Mouse (Mus musculus) stomach, embryonic 14.5 days (tissue): ENCODE measurements at regions not wholly inside any gene's neighbourhood (a gene's known extent, or its start where the extent isn't known, plus 50 kb on each side); places are given as distances from the start of the nearest gene placed in this dataset.

Source experiments
- ATAC-seq: fragments of 200-750 bp; cut with Nextera tagmentation; 2 replicates; pipeline ENCODE4 v1.8.0; 2017; ENCODE audit warnings: low read depth, moderate TSS enrichment; ENCODE audit not compliant: insufficient number of reproducible peaks, insufficient read depth, low FRiP score
- H3K27ac ChIP-seq: fragments of 300-500 bp; sonication (generic); 2 replicates; pipeline ENCODE4 v1.5.1; 2014; ENCODE audit warnings: mild to moderate bottlenecking, low read length, moderate library complexity, mixed read lengths
- H3K27me3 ChIP-seq: fragments of 300-500 bp; sonication (generic); 2 replicates; pipeline ENCODE4 v1.6.1; 2014; ENCODE audit warnings: low read length, control low read depth, mixed read lengths; ENCODE audit not compliant: control insufficient read depth, insufficient read depth
- H3K36me3 ChIP-seq: fragments of 300-500 bp; sonication (generic); 2 replicates; pipeline ENCODE4 v1.6.1; 2014; ENCODE audit warnings: mild to moderate bottlenecking, control low read depth, low read length, moderate library complexity, mixed read lengths; ENCODE audit not compliant: control insufficient read depth, insufficient read depth
- H3K4me1 ChIP-seq: fragments of 300-500 bp; sonication (generic); 2 replicates; pipeline ENCODE4 v1.6.1; 2014; ENCODE audit warnings: low read length, control low read depth, mixed read lengths; ENCODE audit not compliant: control insufficient read depth, insufficient read depth
- H3K4me2 ChIP-seq: fragments of 300-500 bp; sonication (generic); replicated peaks from 2 replicates; pipeline ENCODE4 v1.6.1; 2014; ENCODE audit warnings: low read depth, low read length, control low read depth
- H3K4me3 ChIP-seq: fragments of 300-500 bp; sonication (generic); 2 replicates; pipeline ENCODE4 v1.5.1; 2014; ENCODE audit warnings: low read depth, low read length, control low read depth
- H3K9ac ChIP-seq: fragments of 300-500 bp; sonication (generic); replicated peaks from 2 replicates; pipeline ENCODE4 v1.6.1; 2014; ENCODE audit warnings: low read depth, mild to moderate bottlenecking, control low read depth, low read length, moderate library complexity, mixed read lengths
- H3K9me3 ChIP-seq: fragments of 300-500 bp; sonication (generic); 2 replicates; pipeline ENCODE4 v1.6.1; 2016; ENCODE audit warnings: low read depth, low read length, control low read depth; ENCODE audit not compliant: control insufficient read depth
- WGBS: fragments of 180-500 bp; shearing (Covaris S2); extraction: QIAGEN DNeasy Blood & Tissue Kit; methylation state at CpG from one replicate; pipeline ENCODE4 v1.1.7; 2014; 5-methylcytosine and 5-hydroxymethylcytosine counted together

DNA sequence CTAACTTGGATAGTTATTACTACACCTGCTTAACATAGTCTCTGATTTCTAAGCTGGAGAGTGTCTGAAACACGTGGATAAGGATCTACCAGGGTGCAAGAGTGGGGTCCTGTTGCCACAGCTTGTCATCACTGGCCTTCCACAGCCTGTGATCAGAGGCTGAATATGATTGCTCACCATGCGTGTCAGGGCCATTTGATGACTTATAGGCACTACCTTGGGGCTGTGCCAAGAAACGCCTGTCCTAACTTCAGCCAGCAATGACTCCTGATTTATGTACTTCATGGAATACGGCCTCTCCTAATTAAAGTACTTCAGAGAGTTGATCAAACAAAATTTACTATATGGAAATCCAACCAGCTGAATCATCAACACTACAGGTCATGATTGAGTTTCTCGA, 480.1 kb downstream of the 1700129C05Rik start:
- H3K9ac ChIP-seq: no peak overlapping the region
- no peak overlapping the region for H3K4me2 ChIP-seq
- no peak overlapping the region for H3K4me3 ChIP-seq
- no peaks in the 10 kb centered on the region for H3K36me3 ChIP-seq
- ATAC-seq: no peak
- peaks cover 3% of the 10 kb centered on the region; the same call in 1 of the 2 replicates for H3K4me1 ChIP-seq
- no peaks in the 10 kb centered on the region for H3K9me3 ChIP-seq
- no peak overlapping the region for H3K27ac ChIP-seq
- H3K27me3 ChIP-seq: no peaks in the 10 kb centered on the region
- WGBS: 61% methylated on average over 5 of the region's 5 CpGs

DNA sequence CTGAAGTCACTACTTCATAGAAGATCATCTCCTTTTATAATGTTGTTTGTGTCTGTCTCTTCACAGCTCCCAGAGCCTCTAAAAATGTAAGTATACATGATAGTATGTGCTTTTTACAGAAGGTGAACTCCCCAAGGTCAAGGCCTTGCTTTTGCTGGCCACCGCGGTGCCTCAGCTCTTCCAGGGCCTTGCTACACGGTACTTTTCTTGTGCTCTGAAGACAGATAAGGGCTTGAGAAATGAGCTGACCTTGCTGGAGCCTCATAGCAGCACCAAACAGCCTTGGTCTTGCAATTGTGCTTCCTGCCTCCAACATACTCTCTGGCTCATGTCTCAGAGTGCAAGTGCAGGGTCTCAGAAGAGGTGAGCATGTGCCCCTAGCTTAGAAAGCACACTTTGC, 481.3 kb downstream of the 1700129C05Rik start:
- WGBS: 38% methylated on average over 3 of the region's 3 CpGs
- no peak overlapping the region for H3K27ac ChIP-seq
- H3K36me3 ChIP-seq: no peaks in the 10 kb centered on the region
- no peaks in the 10 kb centered on the region for H3K9me3 ChIP-seq
- H3K9ac ChIP-seq: no peak overlapping the region
- no peaks in the 10 kb centered on the region for H3K27me3 ChIP-seq
- peaks cover 9% of the 10 kb centered on the region; the same call in 1 of the 2 replicates for H3K4me1 ChIP-seq
- no peak overlapping the region for H3K4me3 ChIP-seq
- no peak overlapping the region for H3K4me2 ChIP-seq
- ATAC-seq: no peak

DNA sequence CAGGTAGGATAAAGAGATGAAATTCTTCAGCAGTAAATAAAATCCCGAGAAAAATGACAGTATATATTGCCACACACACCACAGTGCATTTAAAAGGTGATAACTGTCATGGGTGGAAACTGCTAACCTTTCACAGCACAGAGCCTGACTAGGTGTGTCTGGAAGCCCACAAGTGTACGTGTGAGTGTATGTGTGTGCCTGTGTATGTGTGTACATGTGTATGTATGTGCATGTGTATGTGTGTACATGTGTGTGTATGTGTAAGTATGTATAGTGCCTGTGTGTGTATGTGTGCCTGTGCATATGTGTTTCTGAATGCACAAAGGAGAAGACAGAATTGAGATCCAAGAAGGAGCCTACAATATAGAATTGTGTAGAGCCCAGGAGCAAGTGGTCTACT, 485.4 kb downstream of the 1700129C05Rik start:
- Histone ChIP-seq H3K4me1 (peaks cover 6% of the 10 kb centered on the region; the same call in 1 of the 2 replicates), H3K9me3 (no peaks in the 10 kb centered on the region), H3K27ac (no peak overlapping the region), H3K36me3 (no peaks in the 10 kb centered on the region), H3K4me2 (no peak overlapping the region), H3K9ac (no peak overlapping the region), H3K27me3 (no peaks in the 10 kb centered on the region), H3K4me3 (no peak overlapping the region)
- 32% methylated on average over 2 of the region's 2 CpGs for WGBS
- no peak for ATAC-seq

- H3K4me3 ChIP-seq: no peak overlapping the region
- H3K4me2 ChIP-seq: no peak overlapping the region
- no peaks in the 10 kb centered on the region for H3K27me3 ChIP-seq
- 21% methylated on average over 1 of the region's 1 CpGs for WGBS
- H3K4me1 ChIP-seq: peaks cover 6% of the 10 kb centered on the region; the same call in 1 of the 2 replicates
- no peaks in the 10 kb centered on the region for H3K36me3 ChIP-seq
- no peak overlapping the region for H3K9ac ChIP-seq
- no peak for ATAC-seq
- H3K27ac ChIP-seq: no peak overlapping the region
- no peaks in the 10 kb centered on the region for H3K9me3 ChIP-seq
These were observed 485.8 kb downstream of the 1700129C05Rik start for GRCm38 (mm10) chr14:58656935-58657238.

DNA sequence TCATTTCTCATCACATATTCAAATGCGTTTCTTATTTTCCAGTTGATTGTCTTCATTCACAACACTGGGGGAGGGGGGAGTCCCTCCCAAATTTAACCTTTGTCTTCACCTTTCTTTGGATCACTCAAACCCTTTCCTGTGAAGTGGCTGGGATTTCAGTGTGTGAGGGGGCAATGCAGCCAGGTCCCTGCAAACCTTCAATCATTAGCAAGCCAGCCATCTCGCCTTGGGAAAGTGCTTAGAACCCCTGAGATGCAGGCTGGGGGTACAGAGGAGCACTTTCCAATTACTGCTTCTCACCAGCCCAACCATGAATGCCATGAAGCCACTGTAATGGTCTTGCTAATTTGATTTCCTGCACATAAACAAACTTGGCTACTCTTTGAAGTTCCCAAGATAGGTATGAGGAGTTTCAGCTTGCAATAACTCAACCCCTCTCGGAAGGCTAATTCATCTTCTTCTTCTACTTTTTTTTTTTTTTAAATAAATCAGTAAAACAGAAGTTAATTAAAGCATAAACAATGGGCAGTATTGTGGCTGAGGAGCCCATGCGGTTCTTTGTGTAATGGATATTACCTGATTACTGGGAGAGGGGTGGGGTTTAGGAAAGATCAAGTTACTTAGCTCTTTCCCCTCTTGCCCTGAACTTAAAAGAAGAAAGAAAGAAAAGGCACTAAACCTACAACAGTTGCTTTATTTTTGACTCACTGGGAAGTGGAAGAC, 486.3 kb downstream of the 1700129C05Rik start:
- Histone ChIP-seq H3K4me2 (no peak overlapping the region), H3K36me3 (no peaks in the 10 kb centered on the region), H3K9ac (no peak overlapping the region), H3K27ac (no peak overlapping the region), H3K4me3 (no peak overlapping the region), H3K9me3 (no peaks in the 10 kb centered on the region), H3K27me3 (no peaks in the 10 kb centered on the region), H3K4me1 (peaks cover 6% of the 10 kb centered on the region; the same call in 1 of the 2 replicates)
- WGBS: 33% methylated on average over 4 of the region's 4 CpGs
- no peak for ATAC-seq

GRCm38 (mm10) chr14:58653026-58653425, 489.7 kb downstream of the 1700129C05Rik start:
- WGBS: 91% methylated on average over 1 of the region's 1 CpGs
- H3K27me3 ChIP-seq: no peaks in the 10 kb centered on the region
- no peaks in the 10 kb centered on the region for H3K36me3 ChIP-seq
- peaks cover 6% of the 10 kb centered on the region; the same call in 1 of the 2 replicates for H3K4me1 ChIP-seq
- no peaks in the 10 kb centered on the region for H3K9me3 ChIP-seq
- no peak overlapping the region for H3K27ac ChIP-seq
- no peak overlapping the region for H3K4me3 ChIP-seq
- no peak overlapping the region for H3K9ac ChIP-seq
- ATAC-seq: no peak
- H3K4me2 ChIP-seq: no peak overlapping the region

- whole genome bisulfite sequencing: 76% methylated on average over 3 of the region's 3 CpGs
These were observed 490.7 kb downstream of the 1700129C05Rik start for GRCm38 (mm10) chr14:58652004-58652403.

DNA sequence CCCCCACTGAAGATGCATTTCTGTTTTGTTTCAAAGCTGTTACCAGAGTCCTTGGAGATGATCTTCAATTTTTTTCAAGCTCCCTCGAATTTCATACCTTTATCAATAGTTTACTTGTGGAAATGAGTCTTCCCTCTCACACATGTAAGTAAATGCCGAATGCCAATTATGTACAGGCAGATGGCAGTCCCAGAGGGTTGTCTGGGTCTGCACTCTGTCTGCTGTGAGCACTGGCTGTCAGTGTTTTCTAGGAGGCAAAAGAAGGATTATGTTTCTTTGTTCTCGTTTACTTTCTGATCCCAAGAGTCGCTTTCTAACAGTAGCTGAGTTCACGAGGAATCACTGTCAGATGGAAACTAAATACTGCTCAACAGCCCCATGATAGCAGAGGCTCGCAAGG, 491.5 kb downstream of the 1700129C05Rik start:
- Histone ChIP-seq H3K9ac (no peak overlapping the region), H3K27ac (no peak overlapping the region), H3K36me3 (no peaks in the 10 kb centered on the region), H3K27me3 (no peaks in the 10 kb centered on the region), H3K4me1 (no peaks in the 10 kb centered on the region), H3K4me3 (no peak overlapping the region), H3K4me2 (no peak overlapping the region), H3K9me3 (no peaks in the 10 kb centered on the region)
- WGBS: 30% methylated on average over 6 of the region's 6 CpGs
- ATAC-seq: no peak

More at GRCm38 (mm10) chr14:58652004-58652403, 490.7 kb downstream of the 1700129C05Rik start:
- Histone ChIP-seq H3K4me3 (no peak overlapping the region), H3K36me3 (no peaks in the 10 kb centered on the region), H3K27ac (no peak overlapping the region), H3K9ac (no peak overlapping the region), H3K4me2 (no peak overlapping the region), H3K9me3 (no peaks in the 10 kb centered on the region), H3K4me1 (peaks cover 6% of the 10 kb centered on the region; the same call in 1 of the 2 replicates), H3K27me3 (no peaks in the 10 kb centered on the region)
- ATAC-seq: no peak

DNA sequence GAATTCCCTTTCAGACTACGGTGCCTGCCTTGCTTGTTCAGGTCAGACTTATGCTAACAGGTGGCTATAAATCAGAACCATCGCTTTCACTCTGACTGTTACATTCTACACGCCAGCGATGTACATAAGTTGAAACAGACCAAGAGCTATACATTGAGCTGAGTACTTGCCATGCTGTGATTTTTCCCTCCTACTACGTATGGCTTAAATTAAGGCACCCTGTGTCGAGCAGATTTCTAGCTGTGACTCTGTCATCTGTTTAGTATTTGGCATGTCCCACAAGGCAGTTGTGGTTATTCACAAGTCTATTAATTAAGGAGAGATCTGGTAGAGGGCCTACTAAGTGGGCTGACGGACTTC, 504.4 kb downstream of the 1700129C05Rik start:
- H3K9ac ChIP-seq: no peak overlapping the region
- ATAC-seq: no peak
- H3K36me3 ChIP-seq: no peaks in the 10 kb centered on the region
- H3K27me3 ChIP-seq: no peaks in the 10 kb centered on the region
- H3K4me1 ChIP-seq: no peaks in the 10 kb centered on the region
- no peak overlapping the region for H3K4me2 ChIP-seq
- WGBS: 80% methylated on average over 7 of the region's 7 CpGs
- no peak overlapping the region for H3K27ac ChIP-seq
- no peaks in the 10 kb centered on the region for H3K9me3 ChIP-seq
- no peak overlapping the region for H3K4me3 ChIP-seq
